8 mouse cellular contexts compared by ENCODE assay signal in the genomic region with DNA sequence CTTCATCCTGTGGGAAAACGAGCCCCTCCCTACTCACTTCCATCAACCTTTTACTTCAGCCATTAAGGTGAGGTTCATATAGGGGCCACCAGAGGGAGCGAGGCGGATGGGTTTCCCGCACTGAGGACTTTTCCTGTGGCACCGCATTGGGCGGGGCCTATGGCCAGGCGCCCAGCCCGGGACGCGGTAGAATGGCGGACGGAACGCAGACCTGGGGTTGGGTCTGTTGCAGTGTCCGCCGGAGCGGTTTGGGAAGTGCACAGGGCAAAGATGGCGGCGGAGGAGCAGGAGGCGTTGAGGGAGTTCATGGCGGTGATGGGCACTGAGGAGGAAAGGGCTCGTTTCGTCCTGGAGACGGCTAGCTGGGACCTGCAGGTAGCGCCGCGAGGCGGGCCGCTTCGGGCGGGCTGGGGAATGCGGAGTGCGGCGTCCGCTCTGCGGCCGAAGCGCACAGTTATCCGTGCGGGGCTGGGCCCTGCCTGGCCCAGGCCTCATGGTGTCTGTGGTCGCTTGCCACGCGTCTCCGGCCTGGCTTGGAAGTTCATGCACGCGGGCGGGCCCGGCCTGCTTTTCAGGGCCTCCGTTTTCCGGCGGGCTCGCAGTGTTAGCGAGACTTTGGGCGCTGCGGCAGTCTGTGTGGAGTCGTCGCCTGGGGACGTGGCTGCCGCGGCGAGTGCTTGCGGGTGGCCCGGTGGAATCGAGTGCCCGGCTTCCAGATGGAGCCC.
A peak's percentile ranks its signal among the peaks of the same experiment; 100 is the strongest.
DNase-seq lines count a peak whose midpoint lies in the region; ATAC-seq and TF ChIP-seq lines count a peak whose summit lies in the region.
"Not testable (repeated sequence)": the region's sequence is repeated elsewhere in the genome, so short reads cannot be mapped to it uniquely, and the experiment has no call there.

No protein-coding gene starts in this region.

- not testable (repeated sequence) for H3K27me3 ChIP-seq in hindbrain, postnatal 0 days (ENCODE audit: insufficient read depth, low read length)

- H3K4me2 ChIP-seq in hindbrain, postnatal 0 days (ENCODE audit: low read depth, low read length), result peak overlapping the region; percentile 41; the same call in 1 of the 2 replicates

- H3K9ac ChIP-seq in hindbrain, postnatal 0 days (replicated peaks; ENCODE audit: low read length), result peak overlapping the region; percentile 67

- peak; percentile 100 for ATAC-seq in common myeloid progenitor, adult 5-6 weeks (replicated peaks; ENCODE audit: low read depth, poor library complexity, severe bottlenecking)
- peak; percentile 100 for ATAC-seq in hindbrain, postnatal 0 days

- H3K27ac ChIP-seq in hindbrain, postnatal 0 days, result peak overlapping the region; percentile 77

- not testable (repeated sequence) for H3K4me1 ChIP-seq in hindbrain, postnatal 0 days (ENCODE audit: insufficient read depth, low read length)

- not testable (repeated sequence) for H3K9me3 ChIP-seq in hindbrain, postnatal 0 days (ENCODE audit: low read length)

- 16% methylated on average over 56 of the region's 64 CpGs for WGBS in hindbrain, postnatal 0 days

- peak; percentile 56 for TF ChIP-seq CTCF in hindbrain, postnatal 0 days (IDR thresholded peaks at IDR 0.05; ENCODE audit: low read depth)

- H3K4me3 ChIP-seq in hindbrain, postnatal 0 days (ENCODE audit: low read length), result peak overlapping the region; percentile 53

- peak; percentile 10 for DNase-seq in R1 (ENCODE audit: low read depth, low spot score)
- DNase-seq in gastrocnemius, postnatal 10 days, result peak; percentile 63
- DNase-seq in hindbrain, postnatal 0 days (ENCODE audit: low spot score), result peak; percentile 35
- DNase-seq in left cerebral cortex, adult 18-20 months (ENCODE audit: low spot score in 2 of 2), result peak; percentile 76 to 97
- DNase-seq in lung, postnatal 25 days (ENCODE audit: low spot score), result peak; percentile 94
- peak; percentile 16 for DNase-seq in retina, postnatal 7 days (ENCODE audit: low read depth, low spot score)
- peak; percentile 79 for DNase-seq in thymus, postnatal 4 days

- not testable (repeated sequence) for H3K36me3 ChIP-seq in hindbrain, postnatal 0 days (ENCODE audit: insufficient read depth, low read length)

Comparison
In these comparisons a context has a peak if more than half of its experiments do, and no peak if none do; other contexts are left out.
1. Peak in every context shown above with its lines: DNase-seq, ATAC-seq, H3K4me3 ChIP-seq and H3K27ac ChIP-seq.
2. DNase-seq: peak in every context shown above with its lines; median percentile 94 in lung, postnatal 25 days; 86 in left cerebral cortex, adult 18-20 months; 79 in thymus, postnatal 4 days; 63 in gastrocnemius, postnatal 10 days; 35 in hindbrain, postnatal 0 days; 16 in retina, postnatal 7 days; 10 in R1.